Mouse (Mus musculus) limb, embryonic 12.5 days (tissue): ENCODE measurements around the gene Tymp. TPM values are rescaled to one million over a fixed set of nuclear protein-coding genes. Genes with fewer than 3 reads are reported as not detected.

Experiments used
- ATAC-seq: fragments of 200-750 bp; cut with Nextera tagmentation; 2 replicates; pipeline ENCODE4 v1.8.0; 2017; ENCODE audit warnings: low read depth, moderate TSS enrichment; ENCODE audit not compliant: insufficient number of reproducible peaks, insufficient read depth, low FRiP score, low TSS enrichment
- H3K27ac ChIP-seq: fragments of 300-500 bp; sonication (generic); 2 replicates; pipeline ENCODE4 v1.5.1; 2016; ENCODE audit warnings: mild to moderate bottlenecking, moderate library complexity
- H3K27me3 ChIP-seq: fragments of 300-500 bp; sonication (generic); 2 replicates; pipeline ENCODE4 v1.6.1; 2016; ENCODE audit warnings: mild to moderate bottlenecking, moderate library complexity
- H3K36me3 ChIP-seq: fragments of 300-500 bp; sonication (generic); 2 replicates; pipeline ENCODE4 v1.6.1; 2016; ENCODE audit warnings: mild to moderate bottlenecking, moderate library complexity
- H3K4me1 ChIP-seq: fragments of 300-500 bp; sonication (generic); replicated peaks from 2 replicates; pipeline ENCODE4 v1.6.1; 2016
- H3K4me2 ChIP-seq: fragments of 300-500 bp; sonication (generic); 2 replicates; pipeline ENCODE4 v1.6.1; 2016; ENCODE audit warnings: mild to moderate bottlenecking, moderate library complexity
- H3K4me3 ChIP-seq: fragments of 300-500 bp; sonication (generic); replicated peaks from 2 replicates; pipeline ENCODE4 v1.5.1; 2016; ENCODE audit warnings: mild to moderate bottlenecking
- H3K9ac ChIP-seq: fragments of 300-500 bp; sonication (generic); replicated peaks from 2 replicates; pipeline ENCODE4 v1.6.1; 2016; ENCODE audit warnings: mild to moderate bottlenecking, moderate library complexity
- H3K9me3 ChIP-seq: fragments of 300-500 bp; sonication (generic); 2 replicates; pipeline ENCODE4 v1.6.1; 2016; ENCODE audit warnings: mild to moderate bottlenecking, moderate library complexity
- WGBS: fragments of 180-500 bp; shearing (Covaris S2); methylation state at CpG from one replicate; pipeline ENCODE4 v1.1.7; 2016; 5-methylcytosine and 5-hydroxymethylcytosine counted together
- polyA plus RNA-seq: library from polyadenylated mRNA; unstranded; fragments of >200 nt; fragmentation: Nextera tagmentation; extraction: Ambion mirVana; gene quantifications from 2 replicates; pipeline ENCODE4 v1.2.1, GENCODE M21; 2016

Tymp gene
- polyA plus RNA-seq, 1 experiment from 2014 or later: 1.5 TPM

DNA sequence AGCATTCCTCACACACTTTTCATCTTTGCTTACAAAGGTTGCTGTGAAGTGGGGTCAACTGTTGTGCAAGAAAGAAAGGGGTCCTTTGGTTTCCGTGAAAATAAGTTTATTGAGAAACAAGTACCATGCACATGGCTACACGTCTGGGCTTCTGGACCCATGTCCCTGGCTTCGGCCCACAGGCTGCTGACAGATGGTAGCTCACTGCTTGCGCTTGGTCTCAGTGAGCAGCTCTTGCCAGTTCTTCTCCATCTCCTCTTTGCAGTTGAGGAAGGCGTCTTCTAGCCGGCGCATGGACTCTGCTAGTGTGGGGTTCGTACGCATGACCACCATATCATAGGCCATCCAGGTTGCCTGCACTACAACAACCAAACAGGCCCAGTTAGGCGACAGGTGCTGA, 13.2 kb upstream of the Tymp start:
- Histone ChIP-seq H3K27me3 (peaks cover 30% of the 10 kb centered on the region), H3K4me1 (no peaks in the 10 kb centered on the region), H3K27ac (no peak overlapping the region), H3K36me3 (no peaks in the 10 kb centered on the region), H3K9ac (no peak overlapping the region), H3K9me3 (no peaks in the 10 kb centered on the region), H3K4me3 (no peak overlapping the region), H3K4me2 (no peak overlapping the region)
- no peak for ATAC-seq
- WGBS: 94% methylated on average over 10 of the region's 10 CpGs

DNA sequence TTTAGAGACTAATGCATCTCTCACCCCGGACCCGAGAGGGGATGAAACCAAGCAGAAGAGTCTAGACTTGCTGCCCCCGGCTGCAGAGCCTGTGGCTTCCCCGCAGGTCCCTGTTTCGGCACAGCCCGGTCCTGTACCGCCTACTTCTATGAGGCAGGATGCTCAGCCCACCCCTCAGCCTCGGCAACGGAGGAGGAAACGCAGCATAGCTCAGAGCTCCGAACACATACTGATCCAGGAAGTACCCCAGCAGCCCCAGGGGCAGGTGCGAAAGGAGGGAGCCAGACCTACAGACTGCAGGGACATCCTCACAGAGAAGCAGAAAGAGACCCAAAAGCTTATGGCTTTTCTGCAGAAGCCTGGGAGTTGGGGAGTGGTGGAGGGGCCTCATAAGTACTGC, 10.3 kb upstream of the Tymp start:
- ATAC-seq: no peak
- H3K36me3 ChIP-seq: no peaks in the 10 kb centered on the region

DNA sequence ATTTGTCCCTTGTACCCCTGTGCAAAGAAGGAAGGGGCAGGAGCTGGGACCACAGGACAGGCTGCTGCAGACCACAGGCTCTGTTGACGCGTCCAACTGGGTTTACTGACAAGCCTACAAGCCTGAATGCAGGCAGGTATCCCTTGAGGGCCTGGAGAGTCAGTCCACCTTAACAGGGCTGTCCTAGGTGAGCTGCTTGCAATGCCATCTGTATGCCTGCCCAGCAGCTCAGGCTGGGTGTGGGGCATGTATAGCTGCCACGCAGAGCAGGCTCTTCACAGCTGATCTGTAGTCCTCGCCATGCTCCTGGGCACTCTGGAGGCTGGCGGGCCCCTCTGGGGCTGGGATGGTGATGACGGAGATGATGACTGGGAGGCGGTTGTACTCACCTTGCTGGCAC, 7.8 kb upstream of the Tymp start, which contains the start of gene Klhdc7b:
TSS of gene Klhdc7b (plus strand) at position 301 of the 400 bp plus-strand sequence.
- no peak within 1 kb of the TSS for H3K4me3 ChIP-seq
- no peak for ATAC-seq
- H3K9me3 ChIP-seq: no peaks in the 10 kb centered on the region
- no peaks in the 10 kb centered on the region for H3K36me3 ChIP-seq
- no peak within 1 kb of the TSS; the same call in 1 of the 2 replicates for H3K9ac ChIP-seq
- peaks cover 47% of the 10 kb centered on the region for H3K27me3 ChIP-seq
- H3K4me1 ChIP-seq: 0 out of 2 replicates have a peak, but pooled peaks cover under 1% of the 10 kb centered on the region
- no peak within 1 kb of the TSS for H3K4me2 ChIP-seq
- WGBS: 81% methylated on average over 7 of the region's 7 CpGs
- no peak within 1 kb of the TSS for H3K27ac ChIP-seq

More for the DNA sequence above, 10.3 kb upstream of the Tymp start:
- WGBS: 34% methylated on average over 12 of the region's 12 CpGs
- no peak overlapping the region for H3K9ac ChIP-seq
- peaks cover 37% of the 10 kb centered on the region for H3K27me3 ChIP-seq
- no peak overlapping the region for H3K27ac ChIP-seq
- no peaks in the 10 kb centered on the region for H3K4me1 ChIP-seq
- no peaks in the 10 kb centered on the region for H3K9me3 ChIP-seq
- no peak overlapping the region for H3K4me2 ChIP-seq
- no peak overlapping the region for H3K4me3 ChIP-seq

DNA sequence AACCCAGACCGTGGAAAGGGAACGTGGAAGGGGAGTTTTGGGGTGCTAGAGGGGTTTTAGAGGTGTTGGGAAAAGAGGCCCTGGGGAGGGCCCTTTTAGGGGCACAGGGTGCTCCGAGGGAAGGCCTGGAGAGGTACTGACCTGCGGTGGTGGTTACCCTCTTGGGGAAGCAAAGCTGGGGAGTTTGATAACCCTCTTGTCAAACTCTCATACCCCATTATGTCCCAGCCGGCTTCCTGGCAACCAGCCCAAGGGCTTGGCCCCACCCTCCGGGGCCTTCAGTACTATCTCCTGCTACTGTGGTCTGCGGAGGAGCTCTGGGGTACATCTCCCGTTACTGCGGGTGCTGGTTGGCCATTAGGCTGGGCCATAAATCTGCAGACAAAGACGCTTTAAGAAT, 2.6 kb upstream of the Tymp start:
- 9% methylated on average over 10 of the region's 10 CpGs for WGBS
- H3K27ac ChIP-seq: no peak overlapping the region
- H3K27me3 ChIP-seq: peaks cover 51% of the 10 kb centered on the region
- peaks cover 21% of the 10 kb centered on the region for H3K4me1 ChIP-seq
- H3K36me3 ChIP-seq: no peaks in the 10 kb centered on the region
- no peaks in the 10 kb centered on the region for H3K9me3 ChIP-seq
- 0 out of 2 replicates have a peak overlapping the region, but pooled peaks have one; percentile 8 for H3K9ac ChIP-seq
- H3K4me3 ChIP-seq: peak overlapping the region; percentile 42
- no peak for ATAC-seq
- H3K4me2 ChIP-seq: peak overlapping the region; percentile 74

DNA sequence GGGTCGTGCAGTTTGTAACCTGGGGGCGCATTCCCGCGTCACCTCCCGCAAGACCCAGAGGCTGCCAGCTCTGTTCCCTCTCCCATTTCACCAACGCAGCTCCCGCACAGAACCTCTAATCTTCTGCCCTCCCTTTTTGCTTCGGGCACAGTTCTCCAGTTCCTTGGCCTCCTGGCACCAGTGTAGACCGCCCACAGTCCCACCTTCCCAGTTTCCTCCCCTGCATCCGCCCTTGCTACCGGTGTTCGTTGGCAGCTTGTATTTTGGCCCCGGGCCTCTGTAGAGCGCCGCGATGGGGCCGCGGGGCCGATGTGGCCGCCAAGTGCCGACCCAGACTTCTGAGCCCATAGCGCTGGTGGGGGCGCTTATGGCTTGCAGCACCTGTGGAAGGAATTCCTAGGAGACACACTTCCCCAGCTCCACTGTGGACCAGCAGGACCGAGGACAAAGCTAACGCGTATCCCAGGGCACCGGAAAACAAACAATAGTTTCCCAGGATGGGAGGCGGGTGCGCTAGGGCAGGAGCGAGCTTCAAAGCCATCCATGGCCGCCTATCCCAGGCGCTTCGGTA, 2.1 kb upstream of the Tymp start, which contains the start of gene Odf3b:
TSS of gene Odf3b (minus strand) at position 452 of the 571 bp plus-strand sequence.
- Histone ChIP-seq H3K4me2 (peak within 1 kb of the TSS; percentile 74), H3K9ac (peak within 1 kb of the TSS; percentile 53), H3K36me3 (no peaks in the 10 kb centered on the region), H3K4me1 (peaks cover 25% of the 10 kb centered on the region), H3K9me3 (no peaks in the 10 kb centered on the region), H3K27ac (no peak within 1 kb of the TSS), H3K27me3 (peaks cover 49% of the 10 kb centered on the region), H3K4me3 (peak within 1 kb of the TSS; percentile 42)
- ATAC-seq: no peak
- under 1% methylated on average over 33 of the region's 33 CpGs for WGBS

DNA sequence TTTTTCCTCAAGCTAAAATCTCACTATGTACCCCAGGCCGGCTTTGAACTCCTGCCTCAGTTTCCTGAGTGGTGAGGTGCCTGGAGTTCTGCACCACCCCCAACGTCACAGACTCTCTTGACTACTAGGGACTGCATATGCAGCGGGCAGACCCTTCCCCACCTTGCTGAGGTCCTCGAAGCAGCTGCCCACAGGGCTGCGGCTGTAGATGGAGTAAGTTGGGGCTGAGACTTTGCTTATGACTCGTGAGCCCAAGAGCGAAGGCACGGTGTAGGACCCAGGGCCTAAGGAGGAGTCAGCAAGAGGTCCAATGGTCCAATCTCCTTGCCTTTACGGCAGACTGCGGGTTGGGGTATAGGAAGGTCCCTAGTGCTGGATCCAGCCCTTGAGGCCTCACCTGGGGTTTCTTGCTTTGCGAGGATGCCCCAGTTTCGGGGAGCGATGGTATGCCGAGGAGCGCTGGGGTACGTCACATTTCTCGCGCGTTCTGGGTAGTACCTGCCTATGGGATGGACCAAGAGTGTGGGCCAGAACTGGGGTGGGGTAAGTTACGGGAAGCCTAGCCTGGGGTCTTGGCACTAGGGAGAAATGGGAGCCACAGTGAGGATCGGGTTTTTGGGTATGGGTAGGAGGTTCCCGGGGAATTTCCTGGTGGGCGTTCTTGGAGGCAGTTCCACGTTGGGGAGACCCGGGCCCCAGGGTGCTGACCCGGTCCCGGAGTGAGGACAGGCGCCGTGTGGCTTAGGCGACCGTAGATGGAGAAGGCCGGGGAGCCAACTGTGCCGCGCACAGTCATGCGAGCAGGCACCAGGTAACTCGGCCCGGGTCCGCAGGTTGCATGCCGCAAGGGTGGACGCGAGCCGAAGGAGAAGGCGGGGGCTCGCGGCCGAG, 1.3 kb upstream of the Tymp start:
- no peaks in the 10 kb centered on the region for H3K36me3 ChIP-seq
- 11% methylated on average over 46 of the region's 46 CpGs for WGBS
- no peak overlapping the region for H3K27ac ChIP-seq

DNA sequence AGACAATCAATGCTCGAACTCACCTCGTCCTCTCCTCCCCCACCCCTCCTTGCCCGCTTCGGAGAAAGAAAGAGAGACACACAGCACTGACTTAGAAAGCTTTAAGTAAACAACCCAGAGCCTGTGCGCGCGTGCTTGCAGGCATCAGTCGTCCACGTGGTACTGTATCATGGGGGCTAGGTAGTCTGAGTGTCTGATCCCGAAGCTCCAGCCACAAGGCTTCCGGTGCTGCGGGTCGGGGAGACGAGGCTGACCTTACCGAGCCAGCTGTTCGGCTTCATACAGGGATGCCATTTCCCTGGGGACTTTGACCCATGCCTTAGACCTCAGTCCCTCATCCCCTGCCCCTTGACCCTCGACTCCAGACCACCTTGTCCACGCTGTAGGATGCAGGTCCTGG, 523 bp upstream of the Tymp start:
- no peak overlapping the region for H3K4me3 ChIP-seq
- H3K4me1 ChIP-seq: peaks cover 31% of the 10 kb centered on the region
- peaks cover 49% of the 10 kb centered on the region for H3K27me3 ChIP-seq
- H3K9me3 ChIP-seq: no peaks in the 10 kb centered on the region
- no peak overlapping the region for H3K9ac ChIP-seq
- H3K4me2 ChIP-seq: peak overlapping the region; percentile 26; the same call in 1 of the 2 replicates
- H3K27ac ChIP-seq: no peak overlapping the region
- H3K36me3 ChIP-seq: peaks cover 7% of the 10 kb centered on the region
- WGBS: 5% methylated on average over 18 of the region's 18 CpGs
- ATAC-seq: no peak

More for the DNA sequence above, 1.3 kb upstream of the Tymp start:
- Histone ChIP-seq H3K9ac (peak overlapping the region; percentile 53), H3K4me3 (peak overlapping the region; percentile 42), H3K9me3 (no peaks in the 10 kb centered on the region), H3K27me3 (peaks cover 49% of the 10 kb centered on the region), H3K4me1 (peaks cover 25% of the 10 kb centered on the region), H3K4me2 (peak overlapping the region; percentile 74)
- no peak for ATAC-seq

DNA sequence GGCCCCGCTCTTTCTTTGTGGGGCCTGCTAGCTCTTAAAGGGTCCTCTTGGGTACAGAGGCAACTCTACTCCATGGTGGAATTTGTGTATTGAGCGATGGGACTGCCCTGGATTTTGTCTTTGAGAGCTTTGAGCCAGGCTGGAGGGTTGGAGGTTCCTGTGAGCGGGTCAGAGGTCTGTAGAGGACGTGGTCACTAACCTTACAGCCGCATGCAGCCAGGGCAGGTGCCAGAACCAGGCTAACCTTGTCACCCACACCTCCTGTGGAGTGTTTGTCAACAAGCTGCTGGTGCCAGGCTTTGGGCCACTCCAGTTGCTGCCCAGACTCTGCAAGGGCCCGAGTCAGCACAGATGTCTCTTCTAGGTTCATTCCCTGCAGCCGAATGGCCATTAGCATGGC, 799 bp downstream of the Tymp start:
- peaks cover 48% of the 10 kb centered on the region for H3K27me3 ChIP-seq
- no peak for ATAC-seq
- H3K4me2 ChIP-seq: no peak overlapping the region
- no peak overlapping the region for H3K4me3 ChIP-seq
- H3K36me3 ChIP-seq: peaks cover 20% of the 10 kb centered on the region
- no peak overlapping the region for H3K9ac ChIP-seq
- no peaks in the 10 kb centered on the region for H3K9me3 ChIP-seq
- H3K27ac ChIP-seq: no peak overlapping the region
- H3K4me1 ChIP-seq: peaks cover 31% of the 10 kb centered on the region
- 77% methylated on average over 7 of the region's 7 CpGs for WGBS

DNA sequence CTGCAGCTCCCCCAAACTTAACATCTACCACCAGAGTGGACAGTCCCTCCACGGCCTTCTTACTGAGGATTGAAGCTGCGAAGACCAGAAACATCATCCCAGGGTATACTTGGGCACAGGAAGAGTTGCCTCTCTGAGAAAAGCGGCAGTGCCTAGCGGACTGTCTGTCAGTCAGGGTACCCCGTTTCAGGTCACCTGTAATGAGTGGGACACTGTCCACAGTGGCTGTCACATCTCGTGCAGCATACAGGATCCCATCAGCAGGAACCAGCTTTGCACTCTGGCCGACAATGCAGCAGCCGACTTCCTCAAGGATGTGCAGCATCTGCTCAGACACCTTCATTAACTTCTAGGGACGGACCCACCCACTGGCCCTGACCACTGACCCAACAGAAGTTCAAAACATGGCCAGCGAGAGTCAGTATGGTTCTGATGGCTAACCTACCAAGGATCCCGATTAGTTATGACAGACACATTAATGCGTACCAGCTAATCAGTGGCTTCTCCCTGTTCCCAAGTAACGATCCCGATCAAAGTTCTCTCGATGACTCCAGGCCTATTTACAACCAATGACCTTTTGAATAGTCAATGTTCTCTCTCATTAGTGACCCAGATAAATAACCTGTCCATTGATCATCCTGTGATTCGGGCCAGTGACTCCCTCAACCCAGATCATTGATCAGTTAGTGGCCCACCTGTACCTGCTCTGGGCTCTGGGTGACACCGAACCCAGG, 1.9 kb downstream of the Tymp start:
- Histone ChIP-seq H3K4me3 (no peak overlapping the region), H3K9ac (no peak overlapping the region; the same call in 1 of the 2 replicates), H3K9me3 (no peaks in the 10 kb centered on the region), H3K36me3 (peaks cover 31% of the 10 kb centered on the region), H3K27me3 (peaks cover 40% of the 10 kb centered on the region), H3K4me1 (peaks cover 31% of the 10 kb centered on the region), H3K27ac (no peak overlapping the region), H3K4me2 (0 out of 2 replicates have a peak overlapping the region, but pooled peaks have one; percentile 78)
- ATAC-seq: no peak
- WGBS: 92% methylated on average over 17 of the region's 17 CpGs

DNA sequence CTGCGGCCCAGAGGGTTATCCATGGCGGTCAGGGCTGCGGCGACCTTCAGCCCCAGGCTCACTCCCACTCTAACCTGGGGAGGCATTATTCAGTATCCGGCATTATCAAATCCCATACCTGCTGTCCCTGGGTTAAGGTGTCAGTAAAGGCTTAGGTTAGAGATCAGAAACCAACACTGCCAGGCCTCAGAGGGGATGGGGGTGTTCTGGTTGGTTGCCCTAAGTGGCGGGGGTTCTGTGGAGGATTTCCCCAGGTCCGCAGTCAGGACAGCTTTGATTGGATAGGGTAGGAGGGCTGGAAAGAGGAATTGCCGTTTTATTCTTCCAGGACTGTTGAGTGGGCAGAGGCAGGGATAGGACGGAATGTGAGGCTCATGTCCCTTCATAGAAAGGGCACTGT, 2.5 kb downstream of the Tymp start:
- peak overlapping the region; percentile 94 for H3K27ac ChIP-seq

More for the DNA sequence above, 2.5 kb downstream of the Tymp start:
- Histone ChIP-seq H3K36me3 (peaks cover 37% of the 10 kb centered on the region), H3K27me3 (peaks cover 36% of the 10 kb centered on the region), H3K9me3 (no peaks in the 10 kb centered on the region), H3K9ac (peak overlapping the region; percentile 77), H3K4me1 (peaks cover 28% of the 10 kb centered on the region), H3K4me3 (peak overlapping the region; percentile 64), H3K4me2 (peak overlapping the region; percentile 78)
- ATAC-seq: no peak
- 51% methylated on average over 9 of the region's 9 CpGs for WGBS
